Mouse (Mus musculus) liver, embryonic 15.5 days (tissue): ENCODE measurements around the gene Copz1. TPM values are rescaled to one million over a fixed set of nuclear protein-coding genes. Genes with fewer than 3 reads are reported as not detected.
"Not testable (repeated sequence)": the region's sequence is repeated elsewhere in the genome, so short reads cannot be mapped to it uniquely, and the experiment has no call there.

Experiments
- ATAC-seq: fragments of 200-750 bp; cut with Nextera tagmentation; 2 replicates; pipeline ENCODE4 v1.8.0; 2017; ENCODE audit warnings: moderate number of reproducible peaks, mild to moderate bottlenecking, moderate library complexity; ENCODE audit not compliant: insufficient read depth
- H3K27ac ChIP-seq: fragments of 300-500 bp; sonication (generic); replicated peaks from 2 replicates; pipeline ENCODE4 v1.5.1; 2015; ENCODE audit warnings: mild to moderate bottlenecking, inconsistent platforms
- H3K27me3 ChIP-seq: fragments of 300-500 bp; sonication (generic); 2 replicates; pipeline ENCODE4 v1.6.1; 2015; ENCODE audit warnings: mild to moderate bottlenecking, inconsistent platforms
- H3K36me3 ChIP-seq: fragments of 300-500 bp; sonication (generic); replicated peaks from 2 replicates; pipeline ENCODE4 v1.6.1; 2015; ENCODE audit warnings: moderate library complexity, mild to moderate bottlenecking, inconsistent platforms
- H3K4me1 ChIP-seq: fragments of 300-500 bp; sonication (generic); replicated peaks from 2 replicates; pipeline ENCODE4 v1.6.1; 2015; ENCODE audit warnings: inconsistent platforms
- H3K4me2 ChIP-seq: fragments of 300-500 bp; sonication (generic); 2 replicates; pipeline ENCODE4 v1.6.1; 2015; ENCODE audit warnings: moderate library complexity, mild to moderate bottlenecking, inconsistent platforms
- H3K4me3 ChIP-seq: fragments of 300-500 bp; sonication (generic); replicated peaks from 2 replicates; pipeline ENCODE4 v1.5.1; 2015; ENCODE audit warnings: mild to moderate bottlenecking, inconsistent platforms
- H3K9ac ChIP-seq: fragments of 300-500 bp; sonication (generic); 2 replicates; pipeline ENCODE4 v1.6.1; 2015; ENCODE audit warnings: moderate library complexity, mild to moderate bottlenecking, inconsistent platforms
- H3K9me3 ChIP-seq: fragments of 300-500 bp; sonication (generic); replicated peaks from 2 replicates; pipeline ENCODE4 v1.6.1; 2016; ENCODE audit warnings: inconsistent platforms
- WGBS: fragments of 180-500 bp; shearing (Covaris S2); methylation state at CpG from one replicate; pipeline ENCODE4 v1.1.7; 2015; ENCODE audit warnings: mixed read lengths; ENCODE audit not compliant: insufficient replicate concordance; 5-methylcytosine and 5-hydroxymethylcytosine counted together
- polyA plus RNA-seq: library from polyadenylated mRNA; unstranded; fragments of >200 nt; fragmentation: Nextera tagmentation; extraction: Ambion mirVana; gene quantifications from 2 replicates; pipeline ENCODE4 v1.2.1, GENCODE M21; 2015

Copz1 gene
- polyA plus RNA-seq, 1 experiment from 2014 or later: 196 TPM

DNA sequence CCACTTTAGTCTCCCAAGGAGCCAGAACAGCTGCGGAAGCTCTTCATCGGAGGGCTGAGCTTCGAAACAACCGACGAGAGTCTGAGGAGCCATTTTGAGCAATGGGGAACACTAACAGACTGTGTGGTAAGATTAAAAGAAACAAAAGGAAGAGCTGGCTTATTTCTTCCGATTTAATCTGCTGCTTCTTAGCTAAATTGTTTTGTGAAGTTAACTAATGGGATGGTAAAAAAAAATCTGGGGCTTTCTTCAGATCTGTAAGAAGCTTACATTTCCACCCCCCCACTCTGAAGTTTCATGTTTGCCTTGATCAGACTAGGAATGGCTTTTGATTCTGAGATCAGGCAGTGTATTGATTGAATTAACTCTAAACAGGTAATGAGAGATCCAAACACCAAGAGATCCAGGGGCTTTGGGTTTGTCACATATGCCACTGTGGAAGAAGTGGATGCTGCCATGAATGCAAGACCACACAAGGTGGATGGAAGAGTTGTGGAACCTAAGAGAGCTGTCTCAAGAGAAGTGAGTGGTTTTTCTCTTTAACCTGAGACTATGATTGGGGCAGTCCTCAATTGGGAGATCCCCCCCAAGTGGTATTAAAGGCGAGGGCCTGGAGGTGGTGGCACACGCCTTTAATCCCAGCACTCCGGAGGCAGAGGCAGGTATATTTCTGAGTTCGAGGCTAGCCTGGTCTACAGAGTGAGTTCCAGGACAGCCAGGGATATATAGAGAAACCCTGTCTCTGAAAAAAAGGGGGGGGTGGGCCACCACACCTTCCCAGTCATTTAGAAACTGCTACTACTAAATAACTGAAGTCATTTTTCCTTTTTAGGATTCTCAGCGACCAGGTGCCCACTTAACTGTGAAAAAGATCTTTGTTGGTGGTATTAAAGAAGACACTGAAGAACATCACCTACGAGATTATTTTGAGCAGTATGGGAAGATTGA, 31.2 kb upstream of the Copz1 start:
- peak overlapping the region; percentile 83 for H3K4me2 ChIP-seq
- H3K9me3 ChIP-seq, H3K27me3 ChIP-seq, ATAC-seq: not testable (repeated sequence)
- H3K27ac ChIP-seq: peak overlapping the region; percentile 90
- under 1% methylated on average over 12 of the region's 12 CpGs for WGBS
- H3K9ac ChIP-seq: peak overlapping the region; percentile 79
- peaks cover 53% of the 10 kb centered on the region for H3K4me1 ChIP-seq
- H3K36me3 ChIP-seq: peaks cover 62% of the 10 kb centered on the region
- H3K4me3 ChIP-seq: peak overlapping the region; percentile 84

DNA sequence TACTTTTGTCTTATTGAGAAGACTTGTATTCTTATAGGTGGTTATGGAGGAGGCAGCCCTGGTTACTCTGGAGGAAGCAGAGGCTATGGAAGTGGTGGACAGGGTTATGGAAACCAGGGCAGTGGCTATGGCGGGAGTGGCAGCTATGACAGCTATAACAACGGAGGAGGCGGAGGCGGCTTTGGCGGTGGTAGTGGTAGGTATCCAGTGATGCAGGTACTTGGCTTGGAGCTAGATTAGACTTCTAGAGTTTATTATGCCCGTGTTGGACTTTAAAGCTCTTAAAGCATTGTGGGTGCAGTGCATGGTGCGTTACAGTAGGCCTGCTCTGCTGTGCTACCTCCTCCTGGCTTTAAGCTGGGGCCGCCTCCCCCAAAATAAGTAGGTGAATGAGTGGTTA, 29.6 kb upstream of the Copz1 start:
- Histone ChIP-seq H3K4me3 (peak overlapping the region; percentile 84), H3K9ac (peak overlapping the region; percentile 79), H3K4me2 (peak overlapping the region; percentile 83), H3K27ac (peak overlapping the region; percentile 90), H3K4me1 (peaks cover 49% of the 10 kb centered on the region), H3K9me3 (no peaks in the 10 kb centered on the region), H3K36me3 (peaks cover 68% of the 10 kb centered on the region), H3K27me3 (no peaks in the 10 kb centered on the region)
- no peak for ATAC-seq
- 35% methylated on average over 8 of the region's 8 CpGs for WGBS

DNA sequence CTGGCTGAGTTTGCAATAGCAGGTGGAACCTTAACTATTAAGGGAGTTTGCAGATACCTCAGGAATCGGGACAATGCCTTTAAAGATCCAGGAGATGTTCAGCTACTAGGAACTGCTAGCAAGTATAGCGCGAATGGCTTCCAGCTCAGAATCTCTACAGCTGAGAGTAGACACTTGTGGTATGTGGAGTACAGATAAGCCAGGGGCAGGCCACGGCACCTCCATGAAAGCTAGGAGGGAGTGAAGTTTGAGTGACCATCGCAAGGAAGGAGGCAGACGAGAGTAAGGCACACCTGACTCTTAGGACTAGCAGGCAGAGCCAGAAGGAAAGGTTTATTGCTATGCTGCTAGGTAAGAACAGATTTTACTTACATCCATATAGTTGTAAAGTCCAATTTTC, 26.9 kb upstream of the Copz1 start:
- peaks cover 92% of the 10 kb centered on the region for H3K36me3 ChIP-seq
- ATAC-seq: peak; percentile 30

DNA sequence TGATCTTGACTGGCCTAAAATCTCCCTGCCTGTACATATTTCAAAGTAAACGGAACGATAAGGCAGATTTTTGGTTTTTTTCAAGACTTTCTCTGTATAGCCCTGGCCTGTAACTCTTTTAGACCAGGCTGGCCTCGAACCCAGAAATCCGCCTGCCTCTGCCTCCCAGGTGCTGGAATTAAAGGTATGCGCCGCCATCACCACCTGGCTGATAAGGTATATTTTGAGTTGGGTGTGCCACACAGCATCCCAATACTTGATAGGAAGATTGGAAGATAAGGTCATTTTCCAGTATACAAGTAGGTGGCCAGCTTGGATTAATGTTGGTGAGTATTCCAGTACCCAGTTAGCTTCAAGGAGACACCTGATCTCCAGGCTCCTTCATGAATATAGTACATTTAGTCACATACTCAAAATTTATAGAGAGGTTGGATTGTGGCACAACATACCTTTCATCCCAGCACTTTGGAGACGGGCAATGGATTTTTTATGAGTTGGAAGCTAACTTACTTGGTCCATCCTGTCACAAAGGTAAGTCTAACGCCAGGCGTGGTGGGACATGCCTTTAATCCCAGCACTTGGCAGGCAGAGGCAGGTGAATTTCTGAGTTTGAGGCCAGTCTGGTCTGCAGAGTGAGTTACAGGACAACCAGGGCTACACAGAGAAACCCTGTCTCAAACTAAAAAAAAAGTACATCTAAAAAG, 25.3 kb upstream of the Copz1 start:
- peaks cover 92% of the 10 kb centered on the region for H3K36me3 ChIP-seq
- H3K4me1 ChIP-seq: peaks cover 82% of the 10 kb centered on the region
- H3K4me3 ChIP-seq: 0 out of 2 replicates have a peak overlapping the region, but pooled peaks have one; percentile 42
- ATAC-seq: no peak
- no peaks in the 10 kb centered on the region for H3K9me3 ChIP-seq
- WGBS: 64% methylated on average over 9 of the region's 9 CpGs
- H3K27ac ChIP-seq: peak overlapping the region; percentile 64
- H3K9ac ChIP-seq: no peak overlapping the region
- H3K4me2 ChIP-seq: peak overlapping the region; percentile 53
- no peaks in the 10 kb centered on the region for H3K27me3 ChIP-seq

More for the DNA sequence above, 26.9 kb upstream of the Copz1 start:
- Histone ChIP-seq H3K27ac (peak overlapping the region; percentile 63), H3K4me3 (peak overlapping the region; percentile 2), H3K4me2 (peak overlapping the region; percentile 55), H3K9me3 (no peaks in the 10 kb centered on the region), H3K27me3 (no peaks in the 10 kb centered on the region), H3K9ac (no peak overlapping the region; the same call in 1 of the 2 replicates), H3K4me1 (peaks cover 70% of the 10 kb centered on the region)
- 35% methylated on average over 6 of the region's 6 CpGs for WGBS

DNA sequence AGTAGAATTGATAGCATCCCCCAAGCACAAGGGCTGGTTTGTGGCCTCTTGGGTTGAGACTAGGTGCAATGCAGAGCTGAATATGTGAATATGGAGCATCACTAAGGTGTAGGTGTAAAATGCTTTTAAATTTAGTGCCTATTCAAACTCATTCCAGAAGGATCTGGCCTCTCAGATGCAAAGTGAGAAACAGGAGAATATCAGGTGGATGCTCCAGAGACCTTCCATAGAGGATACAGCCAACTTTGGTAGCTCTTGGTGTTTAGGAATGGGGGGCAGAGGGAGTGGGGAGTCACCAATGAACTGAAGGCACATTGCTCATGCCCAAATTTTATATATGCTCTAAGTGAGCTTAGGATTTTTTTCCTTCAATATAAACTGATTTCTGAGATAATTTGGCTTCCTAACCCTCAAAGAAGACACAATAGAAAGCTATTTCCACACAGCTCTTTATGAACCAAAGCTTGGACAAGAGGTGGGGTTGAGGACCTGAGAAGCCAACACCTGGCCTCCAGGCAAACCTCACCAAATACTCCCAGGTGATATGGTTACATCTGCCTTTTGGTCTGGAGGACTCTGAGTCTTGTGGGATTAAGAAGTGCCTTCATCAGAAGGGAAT, 24.6 kb upstream of the Copz1 start:
- H3K27me3 ChIP-seq: no peaks in the 10 kb centered on the region
- H3K4me2 ChIP-seq: peak overlapping the region; percentile 53
- H3K9ac ChIP-seq: no peak overlapping the region
- H3K27ac ChIP-seq: peak overlapping the region; percentile 64
- no peaks in the 10 kb centered on the region for H3K9me3 ChIP-seq
- peaks cover 82% of the 10 kb centered on the region for H3K4me1 ChIP-seq
- ATAC-seq: no peak
- H3K4me3 ChIP-seq: peak overlapping the region; percentile 42
- H3K36me3 ChIP-seq: peaks cover 90% of the 10 kb centered on the region

DNA sequence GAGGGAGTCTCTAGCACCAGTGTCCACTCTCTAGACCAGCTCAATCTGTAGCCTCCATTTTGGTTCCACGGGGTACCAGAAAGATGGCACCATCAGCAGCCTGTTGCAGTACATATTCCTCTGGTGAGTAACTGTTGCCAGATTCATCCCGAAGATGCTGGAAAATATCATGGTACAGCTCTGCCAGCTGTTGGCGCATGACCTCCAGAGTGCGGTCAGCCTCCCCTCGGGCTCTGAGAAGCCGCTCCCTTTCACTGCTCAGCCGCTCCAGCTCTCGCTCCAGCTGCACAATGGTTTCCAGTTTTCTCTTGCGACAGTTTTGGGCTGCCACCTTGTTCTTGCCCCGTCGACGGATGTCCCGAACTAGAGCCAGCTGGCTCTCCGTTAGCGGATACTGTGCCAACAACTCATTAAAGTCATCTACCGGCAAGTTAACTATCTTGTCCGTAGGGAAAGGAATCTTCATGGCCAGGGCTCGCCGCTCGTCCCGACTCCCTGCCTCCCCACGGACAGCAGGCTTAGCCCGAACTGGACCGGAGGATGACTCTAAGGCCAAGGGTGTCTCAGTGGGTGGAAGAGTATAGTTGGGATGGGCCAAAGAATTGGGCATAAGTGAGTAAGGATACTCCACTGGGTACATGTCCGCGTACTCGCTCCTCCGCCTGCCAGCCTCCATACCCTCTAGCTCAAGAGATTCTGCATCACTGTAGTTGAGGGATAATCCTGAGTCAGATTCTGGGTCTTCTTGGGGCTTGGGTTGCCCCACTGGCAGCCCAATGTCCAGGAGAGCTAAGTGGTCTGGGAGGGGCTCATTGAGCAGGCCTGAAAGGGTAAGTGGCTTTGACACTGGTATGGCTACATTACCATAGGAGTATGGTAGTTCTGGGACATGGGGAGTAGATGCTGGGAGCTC, 23.9 kb upstream of the Copz1 start:
- Histone ChIP-seq H3K27me3 (no peaks in the 10 kb centered on the region), H3K9ac (no peak overlapping the region), H3K4me3 (peak overlapping the region; percentile 42), H3K27ac (peak overlapping the region; percentile 64), H3K36me3 (peaks cover 86% of the 10 kb centered on the region), H3K9me3 (no peaks in the 10 kb centered on the region), H3K4me1 (peaks cover 82% of the 10 kb centered on the region), H3K4me2 (peak overlapping the region; percentile 53)
- 84% methylated on average over 28 of the region's 28 CpGs for WGBS
- ATAC-seq: no peak

DNA sequence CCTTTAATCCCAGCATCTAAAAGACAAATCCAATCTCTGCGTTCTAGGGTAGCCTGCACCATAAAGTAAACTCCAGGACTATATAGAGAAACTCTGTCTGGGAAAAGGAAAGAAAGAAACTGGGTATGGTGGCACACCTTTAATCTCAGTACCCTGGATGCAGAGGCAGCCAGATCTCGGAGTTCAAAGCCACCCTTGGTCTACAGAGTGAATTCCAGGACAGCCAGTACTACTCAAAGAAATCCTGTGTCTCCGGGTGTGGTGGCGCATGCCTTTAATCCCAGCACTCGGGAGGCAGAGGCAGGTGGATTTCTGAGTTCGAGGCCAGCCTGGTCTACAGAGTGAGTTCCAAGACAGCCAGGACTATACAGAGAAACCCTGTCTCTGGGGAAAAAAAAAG, 23.0 kb upstream of the Copz1 start:
- H3K4me1 ChIP-seq: peaks cover 78% of the 10 kb centered on the region
- H3K27me3 ChIP-seq, H3K9me3 ChIP-seq, ATAC-seq, H3K9ac ChIP-seq: not testable (repeated sequence)
- peak overlapping the region; percentile 42 for H3K4me3 ChIP-seq
- peaks cover 81% of the 10 kb centered on the region for H3K36me3 ChIP-seq
- H3K4me2 ChIP-seq: peak overlapping the region; percentile 53
- peak overlapping the region; percentile 64 for H3K27ac ChIP-seq
- 82% methylated on average over 6 of the region's 6 CpGs for WGBS

DNA sequence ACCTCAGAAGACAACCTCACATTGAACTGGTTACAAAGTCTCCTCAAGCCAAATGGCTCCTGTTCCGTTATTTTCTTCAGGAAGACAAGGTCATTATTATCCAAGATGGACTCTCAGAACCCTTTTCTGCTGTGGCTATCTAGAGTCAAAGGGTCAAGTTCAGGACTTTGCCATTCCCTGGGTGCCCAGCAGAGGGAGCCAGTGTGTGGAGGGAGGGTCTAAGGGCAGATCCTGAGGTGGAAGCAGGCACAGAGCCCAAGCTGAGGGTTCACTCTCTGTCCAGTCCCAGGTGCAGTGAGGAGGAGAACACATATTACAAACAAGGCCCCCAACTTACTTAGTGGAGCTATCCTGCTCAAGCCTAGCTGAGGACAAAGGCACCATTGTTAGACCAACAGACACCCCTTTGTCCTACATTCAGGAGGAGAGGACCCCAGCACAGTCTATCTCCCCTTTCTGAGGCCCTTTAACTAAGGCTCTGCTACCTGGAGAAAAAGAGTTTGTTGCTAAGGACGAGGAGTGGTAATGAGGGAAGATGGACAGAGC, 22.2 kb upstream of the Copz1 start:
- Histone ChIP-seq H3K27ac (peak overlapping the region; percentile 99), H3K9me3 (no peaks in the 10 kb centered on the region), H3K9ac (peak overlapping the region; percentile 94), H3K27me3 (no peaks in the 10 kb centered on the region), H3K4me1 (peaks cover 73% of the 10 kb centered on the region), H3K4me3 (peak overlapping the region; percentile 77), H3K36me3 (peaks cover 75% of the 10 kb centered on the region), H3K4me2 (peak overlapping the region; percentile 85)
- ATAC-seq: no peak
- 32% methylated on average over 2 of the region's 2 CpGs for WGBS

DNA sequence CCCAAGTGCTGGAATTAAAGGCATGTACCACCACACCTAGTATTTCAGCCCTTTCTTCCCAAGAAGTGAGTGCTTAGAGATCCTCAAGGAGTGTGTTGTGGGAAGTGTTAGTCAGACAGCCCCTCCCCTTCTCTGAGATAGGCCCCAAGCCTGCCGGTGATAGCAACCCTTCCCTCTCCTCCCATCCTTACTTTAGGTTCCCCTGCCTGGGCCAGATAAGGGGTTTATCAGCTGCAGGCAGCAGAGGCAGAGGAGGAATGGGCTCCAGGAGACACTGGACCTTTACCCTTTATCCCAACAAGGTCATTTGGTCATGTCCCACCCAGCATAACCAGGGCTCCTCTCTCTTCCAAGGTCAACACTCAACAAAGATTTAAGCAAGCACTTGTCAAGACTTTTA, 20.9 kb upstream of the Copz1 start:
- Histone ChIP-seq H3K27me3 (no peaks in the 10 kb centered on the region), H3K36me3 (peaks cover 63% of the 10 kb centered on the region), H3K9ac (peak overlapping the region; percentile 94), H3K4me3 (peak overlapping the region; percentile 77), H3K9me3 (no peaks in the 10 kb centered on the region), H3K4me2 (peak overlapping the region; percentile 85), H3K27ac (peak overlapping the region; percentile 99), H3K4me1 (peaks cover 74% of the 10 kb centered on the region)
- peak; percentile 77 for ATAC-seq
- WGBS: 15% methylated on average over 1 of the region's 1 CpGs

DNA sequence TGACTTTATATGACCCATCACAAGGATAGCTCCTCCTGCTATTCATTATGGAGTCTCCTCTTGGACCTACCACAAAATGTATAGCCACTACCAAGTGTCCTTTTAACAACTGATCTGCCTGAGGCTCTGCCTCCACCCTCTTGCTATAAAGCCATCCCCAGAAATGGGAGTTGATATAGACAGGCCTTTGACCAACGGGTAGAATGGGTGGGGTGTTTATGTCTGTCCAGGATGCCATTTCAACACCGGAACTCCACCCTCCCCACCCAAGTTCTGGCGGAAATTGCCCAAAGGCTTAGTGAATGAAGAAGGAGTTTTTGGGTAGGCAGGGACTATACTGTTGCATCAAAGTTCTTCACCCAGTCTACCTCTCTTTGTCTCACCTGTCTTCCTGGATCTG, 19.9 kb upstream of the Copz1 start:
- Histone ChIP-seq H3K27me3 (no peaks in the 10 kb centered on the region), H3K4me1 (peaks cover 77% of the 10 kb centered on the region), H3K9me3 (no peaks in the 10 kb centered on the region), H3K9ac (peak overlapping the region; percentile 94), H3K4me2 (peak overlapping the region; percentile 85), H3K27ac (peak overlapping the region; percentile 99), H3K36me3 (peaks cover 52% of the 10 kb centered on the region), H3K4me3 (peak overlapping the region; percentile 77)
- ATAC-seq: peak; percentile 58
- WGBS: 9% methylated on average over 3 of the region's 3 CpGs
